Mouse (Mus musculus) heart, adult 2 months (tissue): ENCODE results near the gene Krtcap2. TPM values are rescaled to one million over a fixed set of nuclear protein-coding genes. Genes with fewer than 3 reads are reported as not detected.

ENCODE experiments used
- DNase-seq, 2 experiments: peaks; one replicate each; pipeline ENCODE4 v3.0.0; 2021
- H3K27ac ChIP-seq: fragments of 200-600 bp; 2 replicates; pipeline ENCODE4 v1.8.1; 2022
- H3K27me3 ChIP-seq: fragments of 200-500 bp; 2 replicates; pipeline ENCODE4 v1.6.1; 2012; ENCODE audit warnings: mild to moderate bottlenecking, low read length, inconsistent platforms, mixed read lengths; ENCODE audit not compliant: control insufficient read depth, insufficient read depth
- H3K36me3 ChIP-seq: fragments of 200-500 bp; 2 replicates; pipeline ENCODE4 v1.6.1; 2012; ENCODE audit warnings: low read length, inconsistent platforms; ENCODE audit not compliant: control insufficient read depth, insufficient read depth
- H3K4me1 ChIP-seq: fragments of 200-500 bp; 2 replicates; pipeline ENCODE4 v1.6.1; 2011; ENCODE audit warnings: low read length; ENCODE audit not compliant: control insufficient read depth, insufficient read depth
- H3K4me3 ChIP-seq: fragments of 200-600 bp; 2 replicates; pipeline ENCODE4 v1.8.1; 2022
- H3K79me2 ChIP-seq: fragments of 200-500 bp; replicated peaks from 2 replicates; pipeline ENCODE4 v1.6.1; 2012; ENCODE audit warnings: mild to moderate bottlenecking, inconsistent platforms, low read length, moderate library complexity, mixed read lengths; ENCODE audit not compliant: control insufficient read depth, insufficient read depth
- H3K9ac ChIP-seq: fragments of 200-500 bp; 2 replicates; pipeline ENCODE4 v1.6.1; 2012; ENCODE audit warnings: low read depth, mild to moderate bottlenecking, control low read depth, inconsistent platforms, low read length, mixed read lengths
- CTCF ChIP-seq: fragments of 200-600 bp; IDR thresholded peaks from 2 replicates; pipeline ENCODE4 v1.8.1; 2022; ENCODE audit warnings: antibody characterized with exemption, mild to moderate bottlenecking, moderate library complexity
- EP300 ChIP-seq: fragments of 200-500 bp; IDR thresholded peaks from 2 replicates; pipeline ENCODE4 v1.6.1; 2011; ENCODE audit warnings: low read depth, low read length, control low read depth; ENCODE audit not compliant: insufficient read depth
- POLR2A ChIP-seq: fragments of 200-500 bp; IDR thresholded peaks from 2 replicates; pipeline ENCODE4 v1.6.1; 2011; ENCODE audit warnings: mild to moderate bottlenecking, low read depth, low read length, control low read depth; ENCODE audit not compliant: insufficient read depth
- WGBS: fragments of 180-500 bp; shearing (Covaris S2); methylation state at CpG from one replicate; pipeline ENCODE4 v1.1.7; 2018; 5-methylcytosine and 5-hydroxymethylcytosine counted together
- intact Hi-C: fragments of 180-260 bp; cut with DNase I; formaldehyde crosslinking; loops from one replicate; pipeline ENCODE4 v1.15.1; 2025
- polyA plus RNA-seq: library from polyadenylated mRNA; depleted of rRNA; stranded (reverse); fragments of >200 nt; gene quantifications from 2 replicates; pipeline ENCODE4 v1.2.3, GENCODE M21; 2012
- total RNA-seq, 2 experiments: library from RNA; stranded (reverse); gene quantifications; 2 replicates each; pipeline ENCODE4 v1.2.3; 2021

Krtcap2 gene
- total and polyA plus RNA-seq, 3 experiments, result 80.7 to 116 (median 95.7) TPM

- H3K27ac ChIP-seq, result no peak overlapping the region
- H3K27me3 ChIP-seq, result no peaks in the 10 kb centered on the region
- intact Hi-C loops, result no loop called here
- H3K4me1 ChIP-seq, result peaks cover 10% of the 10 kb centered on the region; the same call in 1 of the 2 replicates
- H3K4me3 ChIP-seq, result no peak overlapping the region
- H3K79me2 ChIP-seq, result no peaks in the 10 kb centered on the region
- H3K9ac ChIP-seq, result no peak overlapping the region
- DNase-seq, result no peak
- TF ChIP-seq EP300 (no peak), POLR2A (no peak), CTCF (no peak)
- WGBS, result 41% methylated on average over 10 of the region's 10 CpGs
- no peaks in the 10 kb centered on the region for H3K36me3 ChIP-seq
These were observed 46.1 kb downstream of the Krtcap2 start for GRCm38 (mm10) chr3:89291874-89292273.

GRCm38 (mm10) chr3:89292303-89292702, 46.5 kb downstream of the Krtcap2 start:
- intact Hi-C loops, result no loop called here
- Histone ChIP-seq H3K4me3 (no peak overlapping the region), H3K4me1 (peaks cover 10% of the 10 kb centered on the region; the same call in 1 of the 2 replicates), H3K79me2 (no peaks in the 10 kb centered on the region), H3K9ac (no peak overlapping the region), H3K27me3 (no peaks in the 10 kb centered on the region), H3K27ac (no peak overlapping the region), H3K36me3 (no peaks in the 10 kb centered on the region)
- WGBS, result 81% methylated on average over 5 of the region's 5 CpGs
- TF ChIP-seq CTCF (no peak), POLR2A (no peak)
- DNase-seq, result no peak

- H3K36me3 ChIP-seq, result no peaks in the 10 kb centered on the region
- H3K4me1 ChIP-seq, result peaks cover 3% of the 10 kb centered on the region; the same call in 1 of the 2 replicates
- intact Hi-C loops, result no loop called here
- no peak overlapping the region for H3K4me3 ChIP-seq
- no peak for DNase-seq
- no peak overlapping the region for H3K27ac ChIP-seq
- TF ChIP-seq POLR2A (no peak), CTCF (no peak), EP300 (no peak)
- WGBS, result 89% methylated on average over 11 of the region's 11 CpGs
- H3K27me3 ChIP-seq, result no peaks in the 10 kb centered on the region
- H3K9ac ChIP-seq, result no peak overlapping the region
- H3K79me2 ChIP-seq, result no peaks in the 10 kb centered on the region
These were observed 47.6 kb downstream of the Krtcap2 start for GRCm38 (mm10) chr3:89293247-89293918.

GRCm38 (mm10) chr3:89294195-89294594, 48.4 kb downstream of the Krtcap2 start:
- intact Hi-C loops, result no loop called here
- WGBS, result 80% methylated on average over 5 of the region's 5 CpGs
- Histone ChIP-seq H3K79me2 (no peaks in the 10 kb centered on the region), H3K36me3 (no peaks in the 10 kb centered on the region), H3K4me1 (no peaks in the 10 kb centered on the region; the same call in 1 of the 2 replicates), H3K4me3 (no peak overlapping the region), H3K27ac (no peak overlapping the region), H3K27me3 (no peaks in the 10 kb centered on the region), H3K9ac (no peak overlapping the region)
- no peak for DNase-seq
- no peak for TF ChIP-seq EP300
- TF ChIP-seq CTCF, result no peak
- TF ChIP-seq POLR2A, result no peak

GRCm38 (mm10) chr3:89295685-89296230, 50.0 kb downstream of the Krtcap2 start:
- Histone ChIP-seq H3K27me3 (no peaks in the 10 kb centered on the region), H3K79me2 (no peaks in the 10 kb centered on the region), H3K27ac (no peak overlapping the region), H3K4me1 (no peaks in the 10 kb centered on the region; the same call in 1 of the 2 replicates), H3K4me3 (no peak overlapping the region), H3K9ac (no peak overlapping the region), H3K36me3 (no peaks in the 10 kb centered on the region)
- WGBS, result 78% methylated on average over 8 of the region's 8 CpGs
- intact Hi-C loops, result no loop called here
- DNase-seq, result no peak
- TF ChIP-seq EP300, result no peak
- no peak for TF ChIP-seq POLR2A
- TF ChIP-seq CTCF, result no peak

- no peak overlapping the region for H3K27ac ChIP-seq
- no peaks in the 10 kb centered on the region for H3K36me3 ChIP-seq
- no peak overlapping the region for H3K4me3 ChIP-seq
- WGBS, result 60% methylated on average over 11 of the region's 11 CpGs
- intact Hi-C loops, result no loop called here
- no peak for TF ChIP-seq EP300
- TF ChIP-seq CTCF, result no peak
- TF ChIP-seq POLR2A, result no peak
- H3K79me2 ChIP-seq, result no peaks in the 10 kb centered on the region
- no peak overlapping the region for H3K9ac ChIP-seq
- no peaks in the 10 kb centered on the region for H3K27me3 ChIP-seq
- no peaks in the 10 kb centered on the region; the same call in 1 of the 2 replicates for H3K4me1 ChIP-seq
- no peak for DNase-seq
These were observed 51.1 kb downstream of the Krtcap2 start for GRCm38 (mm10) chr3:89296761-89297396.
